Mouse (Mus musculus): ENCODE measurements around the gene Dnaaf3. TPM values are rescaled to one million over a fixed set of nuclear protein-coding genes. Genes with fewer than 3 reads are reported as not detected.

Dnaaf3 gene
- 7.5 TPM for polyA plus RNA-seq (2014; fragmentation: Illumina TruSeq; extraction: RNeasy Lipid Tissue Mini Kit (QIAGEN cat#74804); ENCODE audit: low read depth, low replicate concordance)

DNA sequence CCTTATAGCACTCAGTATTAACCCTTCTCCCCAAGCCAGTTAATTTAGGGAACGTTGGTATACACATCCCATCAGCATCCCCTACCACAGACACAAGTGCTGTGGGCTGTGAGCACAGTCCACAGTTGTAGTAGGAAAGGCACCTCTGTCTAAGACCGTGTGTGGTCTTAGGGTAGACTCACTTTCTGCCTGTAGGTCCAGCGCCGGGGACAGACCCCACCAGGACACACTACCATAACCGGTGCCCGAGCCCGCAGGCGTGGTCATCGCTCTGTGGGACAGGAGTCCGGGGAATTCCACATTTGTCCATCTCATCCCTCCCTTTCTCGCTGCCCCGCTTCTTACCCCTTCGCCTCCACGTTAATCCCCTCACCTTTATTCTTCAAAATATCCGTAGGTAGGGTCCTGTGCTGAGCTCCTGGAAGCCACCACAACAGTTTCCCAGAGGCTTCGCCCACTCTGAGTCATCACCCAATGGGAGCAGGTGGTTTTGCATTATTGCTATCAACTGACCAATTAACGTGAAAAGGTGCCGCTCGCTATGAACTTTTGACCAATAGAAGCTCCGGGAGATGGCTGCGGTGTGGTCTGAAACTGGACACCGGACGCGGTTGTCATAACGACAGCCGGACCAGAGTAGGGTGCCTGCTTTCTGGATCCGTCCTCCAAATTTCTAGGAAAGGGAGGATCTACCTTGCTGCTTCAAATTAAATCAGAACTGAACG is at the start of gene Dnaaf3:
Gene Dnaaf3, minus strand, starts transcription at position 449 of the 725 bp plus-strand sequence.

DNA sequence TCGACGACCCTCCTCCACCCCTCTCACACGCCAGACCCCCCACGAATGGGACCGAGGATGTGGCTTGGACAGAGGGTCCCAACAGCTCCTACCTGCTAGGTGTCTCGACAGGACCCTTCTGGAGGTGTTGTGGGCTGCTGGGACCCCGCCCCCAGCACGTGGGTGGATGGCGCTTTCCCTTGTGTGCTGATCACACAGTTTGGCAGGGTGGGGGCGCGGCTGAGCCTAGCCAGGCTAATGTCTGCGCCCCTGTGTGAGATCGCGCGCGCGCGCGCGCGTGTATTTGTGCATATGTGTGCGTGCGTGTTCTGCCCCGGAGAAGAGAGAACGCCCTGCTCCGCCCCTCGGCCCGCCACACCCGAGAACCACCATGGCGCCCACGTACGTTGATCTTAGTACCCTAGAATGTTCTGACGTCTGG is 15.0 kb upstream of the Dnaaf3 start, which contains the start of gene Syt5:
Gene Syt5, minus strand, starts transcription at position 321 of the 421 bp plus-strand sequence.

DNA sequence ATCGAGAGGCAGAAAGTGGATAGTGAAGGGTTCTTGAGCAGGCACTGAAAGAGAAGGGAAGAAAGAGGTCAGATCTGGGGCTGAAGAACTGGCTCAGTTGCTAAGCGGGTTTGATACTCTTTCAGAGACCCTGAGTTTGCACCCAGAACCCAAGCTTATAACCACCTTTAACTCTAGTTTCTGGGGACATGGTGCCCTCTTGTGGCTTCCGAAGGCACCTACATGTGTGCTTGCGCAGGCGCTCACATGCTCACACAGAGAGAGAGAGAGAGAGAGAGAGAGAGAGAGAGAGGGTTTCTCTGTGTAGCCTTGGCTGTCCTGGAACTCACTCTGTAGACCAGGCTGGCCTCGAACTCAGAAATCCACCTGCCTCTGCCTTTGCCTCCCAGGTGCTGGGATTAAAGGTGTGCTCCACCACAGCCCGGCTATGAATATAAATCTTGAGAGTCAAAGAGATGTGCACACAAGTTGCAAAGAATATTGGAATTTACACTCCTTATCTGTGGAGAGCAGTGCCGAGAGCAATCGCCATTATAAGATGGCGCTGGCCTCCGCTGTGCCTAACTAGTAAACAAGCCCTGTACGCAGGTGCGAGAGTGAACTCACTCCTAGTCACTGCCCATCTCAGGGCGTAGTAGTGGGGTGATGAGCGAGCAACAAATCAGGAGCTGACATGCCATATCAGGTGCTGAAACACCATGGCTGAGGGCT is 7.9 kb downstream of the Dnaaf3 start, which contains the start of gene Tnni3:
Gene Tnni3, minus strand, starts transcription at position 18 of the 711 bp plus-strand sequence.

DNA sequence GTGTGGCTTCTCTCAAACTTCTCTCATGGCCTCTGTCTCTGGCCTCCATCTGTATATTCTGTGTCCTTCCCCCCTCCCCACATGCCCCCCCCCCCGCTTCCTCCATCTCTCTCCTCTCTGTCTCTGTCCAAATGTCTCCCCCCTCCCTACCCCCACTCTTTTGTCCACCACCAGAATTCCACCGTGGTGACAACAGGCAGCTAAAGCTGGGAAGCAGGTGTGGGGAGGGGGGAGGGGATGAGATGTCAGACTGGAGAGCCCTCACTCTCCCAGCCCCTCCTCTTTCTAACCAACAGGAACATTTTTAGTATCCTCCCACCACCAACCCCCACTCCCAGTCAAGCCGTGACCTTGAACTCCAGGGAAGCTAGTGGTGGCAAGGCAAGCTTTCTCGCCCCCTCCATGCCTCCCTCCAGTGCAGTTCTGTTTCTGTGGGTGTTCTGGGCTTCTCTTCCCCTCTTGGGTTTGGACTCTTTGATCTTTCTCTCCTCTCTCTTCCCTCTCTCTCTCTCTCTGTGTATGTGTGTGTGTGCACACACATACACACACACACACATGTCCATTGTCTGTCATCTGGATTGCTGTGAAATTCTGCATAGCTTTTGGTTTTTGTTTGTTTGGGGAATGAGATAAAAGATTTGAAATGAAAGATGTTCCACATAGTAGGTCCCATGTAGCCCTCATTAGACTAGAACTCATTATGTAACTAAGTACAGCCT is 15.8 kb downstream of the Dnaaf3 start, which contains the start of gene Tnnt1:
Gene Tnnt1, minus strand, starts transcription at position 51 of the 719 bp plus-strand sequence.

DNA sequence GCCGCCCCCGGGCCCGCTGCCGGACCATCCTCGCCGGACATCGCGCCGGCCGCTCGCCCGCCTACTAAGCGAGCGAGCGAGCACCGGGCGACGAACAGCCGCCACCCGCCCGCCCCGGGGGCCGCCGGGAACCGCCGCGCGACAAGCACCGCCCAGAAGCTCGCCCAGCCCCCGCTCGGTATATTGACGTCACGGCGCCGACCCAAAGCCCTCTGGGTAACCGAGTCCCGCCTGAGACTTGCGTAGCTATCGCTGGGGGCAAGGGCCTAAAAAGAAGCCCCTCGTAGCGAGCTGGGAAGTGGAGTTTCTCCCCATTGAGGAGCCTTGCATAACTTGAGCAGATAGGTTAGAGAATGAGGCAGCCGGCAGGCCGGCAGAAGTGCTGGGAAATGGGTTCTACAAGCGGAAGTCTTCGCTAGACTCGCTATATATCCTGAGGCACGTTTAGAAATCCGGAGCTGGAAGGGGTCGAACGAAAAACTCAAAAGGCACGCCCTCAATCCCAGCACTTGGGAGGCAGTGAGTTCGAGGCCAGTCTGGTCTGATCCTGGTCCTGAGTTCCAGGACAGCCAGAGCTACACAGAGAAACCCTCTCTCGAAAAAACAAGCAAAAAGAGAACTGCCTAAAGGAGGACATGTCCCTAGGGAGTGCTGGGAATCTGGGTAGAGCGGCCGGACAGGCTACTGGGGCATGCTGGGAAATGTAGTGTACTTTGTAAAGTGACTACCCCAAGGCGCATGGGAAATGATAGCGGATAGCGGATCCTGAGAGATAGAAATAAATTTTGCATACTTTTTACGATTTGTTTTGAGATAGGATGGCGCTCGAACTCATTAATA is 30.5 kb downstream of the Dnaaf3 start, which contains the start of gene Ppp1r12c:
Gene Ppp1r12c, minus strand, starts transcription at position 123 of the 840 bp plus-strand sequence.

Other genes with a start within 250 kb of the Dnaaf3 start
- 0.42 TPM for gene Ncr1, start 194.7 kb downstream of the Dnaaf3 start, polyA plus RNA-seq (2014; fragmentation: Illumina TruSeq; extraction: RNeasy Lipid Tissue Mini Kit (QIAGEN cat#74804); ENCODE audit: low read depth, low replicate concordance)
- gene Gp6, start 134.7 kb downstream of the Dnaaf3 start, polyA plus RNA-seq (2014; fragmentation: Illumina TruSeq; extraction: RNeasy Lipid Tissue Mini Kit (QIAGEN cat#74804); ENCODE audit: low read depth, low replicate concordance) = not detected
- gene Rdh13, start 86.8 kb downstream of the Dnaaf3 start, polyA plus RNA-seq (2014; fragmentation: Illumina TruSeq; extraction: RNeasy Lipid Tissue Mini Kit (QIAGEN cat#74804); ENCODE audit: low read depth, low replicate concordance) = 36.9 TPM
- gene Eps8l1, start 71.8 kb downstream of the Dnaaf3 start, polyA plus RNA-seq (2014; fragmentation: Illumina TruSeq; extraction: RNeasy Lipid Tissue Mini Kit (QIAGEN cat#74804); ENCODE audit: low read depth, low replicate concordance) = 4.1 TPM
- gene Ppp1r12c, start 30.8 kb downstream of the Dnaaf3 start, polyA plus RNA-seq (2014; fragmentation: Illumina TruSeq; extraction: RNeasy Lipid Tissue Mini Kit (QIAGEN cat#74804); ENCODE audit: low read depth, low replicate concordance) = 103 TPM
- gene Tnnt1, start 16.1 kb downstream of the Dnaaf3 start, polyA plus RNA-seq (2014; fragmentation: Illumina TruSeq; extraction: RNeasy Lipid Tissue Mini Kit (QIAGEN cat#74804); ENCODE audit: low read depth, low replicate concordance) = 33.8 TPM
- 10,656 TPM for gene Tnni3, start 8.2 kb downstream of the Dnaaf3 start, polyA plus RNA-seq (2014; fragmentation: Illumina TruSeq; extraction: RNeasy Lipid Tissue Mini Kit (QIAGEN cat#74804); ENCODE audit: low read depth, low replicate concordance)
- gene Syt5, start 15.1 kb upstream of the Dnaaf3 start, polyA plus RNA-seq (2014; fragmentation: Illumina TruSeq; extraction: RNeasy Lipid Tissue Mini Kit (QIAGEN cat#74804); ENCODE audit: low read depth, low replicate concordance) = 0.97 TPM
- gene Ptprh, start 71.6 kb upstream of the Dnaaf3 start, polyA plus RNA-seq (2014; fragmentation: Illumina TruSeq; extraction: RNeasy Lipid Tissue Mini Kit (QIAGEN cat#74804); ENCODE audit: low read depth, low replicate concordance) = not detected
- gene Tmem86b, start 99.0 kb upstream of the Dnaaf3 start, polyA plus RNA-seq (2014; fragmentation: Illumina TruSeq; extraction: RNeasy Lipid Tissue Mini Kit (QIAGEN cat#74804); ENCODE audit: low read depth, low replicate concordance) = 7.5 TPM
- 64.9 TPM for gene Ppp6r1, start 126.6 kb upstream of the Dnaaf3 start, polyA plus RNA-seq (2014; fragmentation: Illumina TruSeq; extraction: RNeasy Lipid Tissue Mini Kit (QIAGEN cat#74804); ENCODE audit: low read depth, low replicate concordance)
- 37.1 TPM for gene Hspbp1, start 152.6 kb upstream of the Dnaaf3 start, polyA plus RNA-seq (2014; fragmentation: Illumina TruSeq; extraction: RNeasy Lipid Tissue Mini Kit (QIAGEN cat#74804); ENCODE audit: low read depth, low replicate concordance)
- 2.1 TPM for gene Brsk1, start 158.2 kb upstream of the Dnaaf3 start, polyA plus RNA-seq (2014; fragmentation: Illumina TruSeq; extraction: RNeasy Lipid Tissue Mini Kit (QIAGEN cat#74804); ENCODE audit: low read depth, low replicate concordance)
- not detected for gene Tmem150b, start 192.8 kb upstream of the Dnaaf3 start, polyA plus RNA-seq (2014; fragmentation: Illumina TruSeq; extraction: RNeasy Lipid Tissue Mini Kit (QIAGEN cat#74804); ENCODE audit: low read depth, low replicate concordance)
- 22.8 TPM for gene Kmt5c, start 207.7 kb upstream of the Dnaaf3 start, polyA plus RNA-seq (2014; fragmentation: Illumina TruSeq; extraction: RNeasy Lipid Tissue Mini Kit (QIAGEN cat#74804); ENCODE audit: low read depth, low replicate concordance)
- gene Cox6b2, start 220.6 kb upstream of the Dnaaf3 start, polyA plus RNA-seq (2014; fragmentation: Illumina TruSeq; extraction: RNeasy Lipid Tissue Mini Kit (QIAGEN cat#74804); ENCODE audit: low read depth, low replicate concordance) = 10.7 TPM
- gene Fam71e2, start 238.8 kb upstream of the Dnaaf3 start, polyA plus RNA-seq (2014; fragmentation: Illumina TruSeq; extraction: RNeasy Lipid Tissue Mini Kit (QIAGEN cat#74804); ENCODE audit: low read depth, low replicate concordance) = not detected